Mouse (Mus musculus) v-Abl transformed pro-B cells (cell line): Measurements from ENCODE around the gene Sv2c.
"Not testable (repeated sequence)": the region's sequence is repeated elsewhere in the genome, so short reads cannot be mapped to it uniquely, and the experiment has no call there.

ENCODE experiments used
- in situ Hi-C, 2 experiments: fragments of 400-800 bp; cut with MboI; formaldehyde crosslinking; loops; one replicate each; pipeline ENCODE4 v1.15.1; 2025; ENCODE audit not compliant: unreplicated experiment in 2 of 2

Gene Sv2c

GRCm38 (mm10) chr13:96132401-96132816 is at the start of gene Sv2c:
Gene Sv2c (minus strand): TSS chr13:96132577.
- in situ Hi-C loops, result no loop called here

DNA sequence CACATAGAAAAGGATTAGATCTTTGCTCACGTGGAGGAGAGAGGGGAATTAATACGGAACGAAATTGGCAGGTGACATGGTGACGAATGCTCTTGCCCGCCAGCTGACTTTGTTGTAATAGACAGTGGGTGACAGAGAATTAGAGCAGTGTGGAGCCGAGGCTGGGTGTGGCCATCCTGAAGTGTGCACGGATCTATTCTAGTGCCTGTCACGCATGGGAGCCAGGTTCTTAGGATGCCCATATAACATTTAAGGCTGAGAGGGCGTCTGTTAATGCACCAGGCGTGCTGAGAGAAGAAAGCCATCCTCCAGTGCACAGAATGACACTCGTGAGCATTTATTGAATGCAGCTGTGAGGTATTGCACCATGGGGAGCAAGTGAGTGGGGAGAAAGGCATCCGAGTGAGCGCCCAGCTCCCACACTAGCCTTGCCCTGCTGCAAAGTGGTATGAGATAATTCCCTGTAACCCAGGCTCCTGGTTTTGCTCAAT is 48.3 kb upstream of the Sv2c start:
- in situ Hi-C loops, result loop anchor here in 1 of 2 experiments (25.0 kb wide), 1 partner anchor 407 kb away; no protein-coding TSS in a partner anchor

- in situ Hi-C loops, result loop anchor here in 1 of 2 experiments (25.0 kb wide), 1 partner anchor 412 kb away; no protein-coding TSS in a partner anchor
These were observed 43.3 kb upstream of the Sv2c start for GRCm38 (mm10) chr13:96175591-96176212.

- in situ Hi-C loops, result no loop called here
These were observed 41.3 kb upstream of the Sv2c start for GRCm38 (mm10) chr13:96173686-96174085.

DNA sequence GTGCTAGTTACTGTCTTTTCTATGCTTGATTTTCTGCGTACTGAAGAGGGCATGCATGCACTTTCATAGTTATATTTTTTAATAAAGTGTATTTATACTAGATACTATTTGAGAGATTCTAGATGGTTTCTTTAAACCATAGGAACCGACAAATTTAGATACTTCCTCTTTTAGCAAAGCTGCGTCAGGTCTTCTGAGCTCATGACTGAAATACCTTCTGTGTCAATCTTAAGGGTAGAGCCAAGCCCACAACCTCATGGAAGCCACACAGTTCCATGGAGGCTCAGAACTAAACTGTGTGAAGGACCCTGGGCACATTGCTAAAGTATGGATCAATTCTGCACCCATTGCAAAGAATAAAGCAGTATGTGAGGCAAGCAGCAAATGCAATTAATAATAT is 39.9 kb upstream of the Sv2c start:
- in situ Hi-C loops, result no loop called here

- in situ Hi-C loops, result no loop called here
These were observed 36.8 kb upstream of the Sv2c start for GRCm38 (mm10) chr13:96168991-96169665.

DNA sequence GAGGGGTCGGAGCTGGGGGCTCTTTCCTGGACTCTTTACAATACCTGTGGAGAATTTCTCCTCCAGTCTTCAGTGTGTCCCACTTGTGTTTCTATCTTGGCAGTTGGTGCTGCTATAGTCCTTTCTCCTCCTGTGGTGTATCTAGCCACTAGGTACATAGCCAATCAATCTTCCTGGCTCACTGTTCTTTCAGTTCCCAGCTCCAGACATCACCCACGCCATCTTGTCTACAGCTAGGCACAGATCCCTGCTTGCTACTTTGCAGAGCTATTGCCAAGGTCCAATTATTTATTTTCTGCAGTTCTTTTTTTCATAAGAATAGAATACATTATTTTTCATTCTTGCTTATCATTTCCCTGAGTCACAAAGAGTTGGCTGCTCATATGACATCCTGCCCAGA is 34.2 kb upstream of the Sv2c start:
- in situ Hi-C loops, result no loop called here

- in situ Hi-C loops, result no loop called here
These were observed 1.2 kb upstream of the Sv2c start for GRCm38 (mm10) chr13:96133363-96134100.

GRCm38 (mm10) chr13:96132833-96133232 is 456 bp upstream of the Sv2c start:
- in situ Hi-C loops, result no loop called here

GRCm38 (mm10) chr13:96131911-96132310 is 466 bp downstream of the Sv2c start:
- in situ Hi-C loops, result no loop called here

GRCm38 (mm10) chr13:96131050-96131449 is 1.3 kb downstream of the Sv2c start:
- in situ Hi-C loops, result no loop called here

- in situ Hi-C loops, result no loop called here
These were observed 3.3 kb downstream of the Sv2c start for GRCm38 (mm10) chr13:96129081-96129480.

DNA sequence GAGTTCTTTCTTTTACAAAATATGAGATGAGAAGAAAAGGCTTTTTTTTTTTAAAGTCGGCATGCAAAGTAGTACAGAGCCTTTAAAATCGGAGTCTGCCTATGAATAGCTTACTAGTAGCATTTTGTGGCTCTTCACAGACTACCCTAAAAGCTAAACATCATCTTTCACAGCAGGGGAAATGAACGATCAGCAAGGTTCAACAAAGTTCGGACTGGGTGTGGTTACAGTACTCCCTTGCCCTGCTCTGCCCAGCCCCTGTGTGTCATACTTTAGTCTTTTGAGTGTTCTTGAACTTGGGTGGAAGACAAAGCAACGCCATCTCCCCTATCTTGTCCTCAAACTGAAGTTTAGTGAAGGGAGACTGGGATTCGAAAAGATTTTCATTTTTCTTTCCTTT is 5.7 kb downstream of the Sv2c start:
- in situ Hi-C loops, result no loop called here

DNA sequence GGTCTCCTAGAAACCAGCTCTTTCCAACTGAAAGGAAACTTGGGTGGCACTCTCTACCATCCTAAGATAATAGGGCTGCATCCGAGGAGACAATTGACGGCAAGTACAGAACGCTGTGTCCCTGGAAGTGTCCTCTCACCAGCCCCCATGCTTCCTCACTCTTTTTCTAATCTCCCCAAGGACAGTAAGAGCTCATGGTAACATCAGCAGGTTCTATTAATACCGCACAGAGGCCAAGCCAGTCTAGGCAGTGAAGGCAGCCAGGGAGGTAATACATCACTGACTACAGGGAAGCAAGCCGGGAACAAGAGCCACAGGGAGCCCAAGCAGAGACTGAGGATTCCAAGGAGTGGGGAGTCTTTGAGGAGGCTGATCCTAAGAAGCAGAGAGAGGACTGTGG is 7.4 kb downstream of the Sv2c start:
- in situ Hi-C loops, result no loop called here

DNA sequence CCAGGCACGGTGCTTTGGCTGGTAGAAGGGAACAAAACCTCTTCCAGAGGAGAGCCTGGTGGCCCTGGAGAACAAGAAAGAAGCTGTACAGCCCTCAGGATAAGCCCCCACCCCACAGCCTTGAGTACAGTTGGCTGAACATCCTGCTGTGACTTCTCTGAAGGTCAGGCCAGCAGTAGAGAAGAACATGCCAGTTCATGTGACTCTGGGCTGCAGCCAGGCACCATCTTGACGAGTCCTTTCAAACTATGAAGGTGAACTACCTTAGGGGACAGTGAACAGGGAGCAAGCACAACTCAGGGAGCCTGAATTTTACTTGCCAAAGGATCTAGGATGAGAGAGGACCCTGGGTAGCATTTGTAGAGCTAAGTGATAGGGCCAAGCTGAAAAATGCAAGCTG is 19.7 kb downstream of the Sv2c start:
- in situ Hi-C loops, result no loop called here

GRCm38 (mm10) chr13:96110767-96111166 is 21.6 kb downstream of the Sv2c start:
- in situ Hi-C loops, result no loop called here

DNA sequence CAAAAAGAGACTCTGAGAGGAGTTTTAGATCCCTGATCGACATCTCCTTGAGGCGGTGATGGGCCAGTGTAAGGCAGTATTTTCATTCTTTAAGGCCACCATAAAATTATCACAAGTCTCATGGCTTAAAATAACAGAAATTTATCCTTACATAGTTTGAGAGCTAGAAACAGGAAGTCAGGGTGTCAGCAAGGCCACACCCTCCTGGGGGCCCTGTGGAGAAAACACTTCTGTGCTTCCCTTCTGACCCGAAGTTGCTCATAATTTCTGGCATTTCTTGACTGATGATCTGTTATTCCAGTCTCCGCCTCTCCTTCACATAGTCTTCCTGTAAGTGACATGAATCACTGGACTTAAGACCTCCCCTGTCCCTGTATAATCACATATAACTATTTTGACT is 26.0 kb downstream of the Sv2c start:
- in situ Hi-C loops, result no loop called here

- in situ Hi-C loops, result no loop called here
These were observed 41.4 kb downstream of the Sv2c start for GRCm38 (mm10) chr13:96090929-96091328.

DNA sequence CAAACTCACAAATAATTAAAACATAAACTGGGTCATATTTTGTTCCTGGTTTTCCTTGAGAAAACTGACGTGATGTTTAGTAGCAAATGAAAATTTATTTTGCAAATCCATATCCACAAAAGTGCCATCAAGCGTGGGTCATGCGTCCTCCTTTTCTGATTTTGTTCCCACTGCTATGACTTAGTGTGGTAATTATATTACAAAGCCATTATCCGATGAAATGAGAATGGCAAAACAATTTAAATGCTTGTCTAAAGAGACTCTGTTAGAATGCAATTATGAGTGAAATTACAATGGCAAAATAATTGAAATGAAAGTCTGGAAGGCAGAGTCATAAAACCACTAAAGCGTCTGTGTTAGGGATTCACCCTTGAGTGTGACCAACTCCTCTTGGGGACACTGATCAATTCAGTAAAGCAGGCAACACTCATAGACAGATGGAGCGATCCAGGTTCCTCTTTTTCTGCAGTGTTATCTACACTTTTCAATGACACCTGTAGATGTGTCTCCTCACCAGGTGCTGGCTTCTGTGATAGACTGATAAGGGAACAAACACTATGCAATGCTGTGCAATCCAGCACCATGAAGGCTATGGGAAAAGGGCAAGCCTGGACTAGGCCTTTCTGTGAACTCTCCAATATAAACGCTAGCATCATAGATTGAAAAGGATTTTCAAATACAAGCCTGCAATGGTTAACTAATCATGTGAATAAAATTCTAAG is 46.6 kb downstream of the Sv2c start:
- in situ Hi-C loops, result no loop called here

GRCm38 (mm10) chr13:96081754-96082153 is 50.6 kb downstream of the Sv2c start, which contains the start of gene Gm17190:
Gene Gm17190 (plus strand): TSS chr13:96082054.
- in situ Hi-C loops, result not testable (repeated sequence)

DNA sequence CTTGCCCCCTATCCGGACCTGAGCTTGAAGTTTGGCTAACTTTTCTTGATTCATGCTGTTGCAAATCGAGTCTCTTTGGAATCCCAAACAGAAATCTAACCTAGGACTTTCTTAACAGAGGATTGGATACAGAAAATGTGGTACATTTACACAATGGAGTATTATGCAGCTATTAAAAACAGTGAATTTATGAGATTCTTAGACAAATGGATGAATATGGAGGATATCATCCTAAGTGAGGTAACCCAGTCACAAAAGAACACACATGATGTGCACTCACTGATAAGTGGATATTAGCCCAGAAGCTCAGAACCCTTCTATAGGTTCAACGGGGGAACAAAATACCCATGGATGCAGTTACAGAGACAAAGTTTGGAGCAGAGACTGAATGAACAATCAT is 51.1 kb downstream of the Sv2c start, which contains the start of gene Gm20075:
Gene Gm20075 (minus strand): TSS at position 101 of the 400 bp plus-strand sequence.
- in situ Hi-C loops, result not testable (repeated sequence)
